Mouse (Mus musculus) right cerebral cortex, postnatal 10 days (tissue): ENCODE measurements around the gene Scn7a.

Experiments used
- DNase-seq, 2 experiments: peaks; one replicate each; pipeline ENCODE4 v3.0.0; 2021; ENCODE audit warnings: low spot score in 2 of 2

Gene Scn7a

GRCm38 (mm10) chr2:66784765-66785164 lies at the start of gene Scn7a:
Scn7a (minus strand) TSS chr2:66784914.
- DNase-seq = no peak

GRCm38 (mm10) chr2:66827729-66828128 lies 43.0 kb upstream of the Scn7a start:
- DNase-seq = no peak

- peak; percentile 24 to 37 for DNase-seq
Measured at GRCm38 (mm10) chr2:66819862-66820559, 35.3 kb upstream of the Scn7a start.

GRCm38 (mm10) chr2:66799676-66800249 lies 15.0 kb upstream of the Scn7a start:
- DNase-seq = peak in 1 of 2 experiments; percentile 26

GRCm38 (mm10) chr2:66797493-66797892 lies 12.8 kb upstream of the Scn7a start:
- DNase-seq = no peak

GRCm38 (mm10) chr2:66791629-66792028 lies 6.9 kb upstream of the Scn7a start:
- no peak for DNase-seq

GRCm38 (mm10) chr2:66780884-66781283 lies 3.8 kb downstream of the Scn7a start:
- no peak for DNase-seq

GRCm38 (mm10) chr2:66767980-66768379 lies 16.7 kb downstream of the Scn7a start:
- DNase-seq = no peak

- no peak for DNase-seq
Measured at GRCm38 (mm10) chr2:66765170-66765569, 19.5 kb downstream of the Scn7a start.

- no peak for DNase-seq
Measured at GRCm38 (mm10) chr2:66762905-66763304, 21.8 kb downstream of the Scn7a start.

GRCm38 (mm10) chr2:66728002-66728401 lies 56.7 kb downstream of the Scn7a start:
- no peak for DNase-seq

- no peak for DNase-seq
Measured at GRCm38 (mm10) chr2:66727585-66727974, 57.1 kb downstream of the Scn7a start.

- DNase-seq = no peak
Measured at GRCm38 (mm10) chr2:66726878-66727584, 57.7 kb downstream of the Scn7a start.

GRCm38 (mm10) chr2:66712071-66712470 lies 72.6 kb downstream of the Scn7a start:
- no peak for DNase-seq

- DNase-seq = no peak
Measured at GRCm38 (mm10) chr2:66692300-66692699, 92.4 kb downstream of the Scn7a start.

- DNase-seq = no peak
Measured at GRCm38 (mm10) chr2:66661988-66662387, 122.7 kb downstream of the Scn7a start.

- no peak for DNase-seq
Measured at GRCm38 (mm10) chr2:66656430-66656829, 128.3 kb downstream of the Scn7a start.

- no peak for DNase-seq
Measured at GRCm38 (mm10) chr2:66655431-66655830, 129.3 kb downstream of the Scn7a start.

- peak in 1 of 2 experiments; percentile 22 for DNase-seq
Measured at GRCm38 (mm10) chr2:66644384-66644783, 140.3 kb downstream of the Scn7a start.

- peak; percentile 56 to 59 for DNase-seq
Measured at GRCm38 (mm10) chr2:66634580-66635359, 149.9 kb downstream of the Scn7a start, which contains the start of gene Scn9a. Scn9a (minus strand) TSS chr2:66634962.

GRCm38 (mm10) chr2:66632728-66633127 lies 152.0 kb downstream of the Scn7a start:
- peak in 1 of 2 experiments; percentile 22 for DNase-seq
